Mouse (Mus musculus) G1E (cell line): ENCODE data around the gene Hspb7.

Experiments used
- CTCF ChIP-seq: IDR thresholded peaks from 2 replicates; pipeline ENCODE4 v1.5.1; 2012; ENCODE audit warnings: low read depth, low read length, inconsistent platforms, mixed read lengths
- GATA1 ChIP-seq: IDR thresholded peaks from 2 replicates; pipeline ENCODE4 v1.6.1; 2012; ENCODE audit warnings: borderline replicate concordance, low read length, inconsistent platforms, mixed read lengths
- POLR2AphosphoS5 ChIP-seq: IDR thresholded peaks from 2 replicates; pipeline ENCODE4 v1.6.1; 2012; ENCODE audit warnings: low read depth, low read length, inconsistent platforms; ENCODE audit not compliant: insufficient replicate concordance
- TAL1 ChIP-seq: conservative IDR thresholded peaks from 2 replicates; pipeline ENCODE4 v1.6.1; 2012; ENCODE audit warnings: low read depth, low read length, inconsistent platforms, mixed read lengths

- TF ChIP-seq CTCF (no peak), POLR2AphosphoS5 (no peak), GATA1 (no peak), TAL1 (no peak)
These were observed 307 bp downstream of the Hspb7 start for GRCm38 (mm10) chr4:141420886-141421285.
